Mouse (Mus musculus): ENCODE data around the gene Vangl2.

Vangl2 gene

GRCm38 (mm10) chr1:172018336-172019311 lies 9.6 kb downstream of the Vangl2 start:
- POLR2A ChIA-PET, result interaction anchor here in 2 of 4 experiments (0.7 to 2.7 kb wide), 5 partner anchors 9 to 258 kb away, joined by 4 to 8 read pairs (median 5); no protein-coding TSS in a partner anchor
- CTCF ChIA-PET, result interaction anchor here in 2 of 4 experiments (0.6 to 1.0 kb wide), 3 partner anchors 14 to 517 kb away, joined by 4 to 13 read pairs (median 8); no protein-coding TSS in a partner anchor

GRCm38 (mm10) chr1:172017517-172018070 lies 10.7 kb downstream of the Vangl2 start:
- POLR2A ChIA-PET, result interaction anchor here in 2 of 4 experiments (0.5 to 2.7 kb wide), 3 partner anchors 10 to 294 kb away, joined by 3 to 8 read pairs (median 4); no protein-coding TSS in a partner anchor
- CTCF ChIA-PET, result interaction anchor here in 1 of 4 experiments (0.6 kb wide), 2 partner anchors 299 to 515 kb away, joined by 3 to 8 read pairs; no protein-coding TSS in a partner anchor

DNA sequence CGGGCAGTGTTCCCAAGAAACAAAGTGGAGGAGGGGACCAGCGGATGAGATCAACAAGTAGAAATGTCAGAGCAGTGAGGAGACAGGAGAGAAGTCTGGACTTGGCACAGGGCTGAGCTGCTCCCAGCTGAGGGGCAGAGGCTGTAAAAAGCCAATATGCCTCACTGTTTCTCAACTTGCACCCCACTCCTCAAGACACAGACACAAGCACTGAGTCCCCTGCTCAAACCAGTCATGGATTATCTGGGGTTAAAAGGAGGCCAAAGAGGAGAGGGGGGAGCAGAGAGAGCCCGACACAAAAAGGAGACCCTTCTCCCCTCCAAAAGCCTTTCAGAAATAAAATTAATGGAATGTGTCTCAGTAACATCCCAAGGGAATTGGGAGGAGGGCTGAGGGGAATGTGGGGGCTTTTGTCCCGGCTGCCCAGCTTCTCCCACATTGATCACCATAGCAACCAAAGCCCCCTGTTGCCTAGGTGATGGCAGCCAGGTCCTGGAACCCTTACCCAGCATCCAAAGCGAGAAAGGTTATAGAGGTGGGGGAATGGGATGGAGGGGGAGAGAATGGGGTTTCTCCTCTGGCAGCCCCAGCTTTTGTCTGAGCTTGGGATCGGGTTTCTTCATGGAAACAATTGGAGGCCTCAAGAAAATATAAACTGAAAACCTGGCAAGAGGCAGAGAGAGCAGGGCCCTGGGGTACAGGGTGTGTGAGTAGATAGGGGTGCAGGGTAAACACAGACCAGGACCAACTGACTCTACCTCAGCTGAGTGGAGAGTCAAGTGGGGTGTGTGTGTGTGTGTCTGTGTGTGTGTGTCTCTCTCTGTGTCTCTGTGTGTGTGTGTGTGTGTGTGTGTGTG lies 11.4 kb downstream of the Vangl2 start:
- ChIA-PET CTCF (interaction anchor here in 3 of 4 experiments (0.5 to 0.9 kb wide), 3 partner anchors 16 to 765 kb away, joined by 3 to 5 read pairs (median 4); no protein-coding TSS in a partner anchor), POLR2A (interaction anchor here in 2 of 4 experiments (0.5 to 2.7 kb wide), 3 partner anchors 10 to 295 kb away, joined by 3 to 8 read pairs (median 3); no protein-coding TSS in a partner anchor)

GRCm38 (mm10) chr1:172016031-172016430 lies 12.2 kb downstream of the Vangl2 start:
- ChIA-PET POLR2A (interaction anchor here in 2 of 4 experiments (0.6 to 2.7 kb wide), 5 partner anchors 11 to 26 kb away, joined by 3 to 8 read pairs (median 4); no protein-coding TSS in a partner anchor), CTCF (interaction anchor here in 2 of 4 experiments (0.5 to 0.9 kb wide), 3 partner anchors 15 to 764 kb away, joined by 3 to 5 read pairs (median 5); no protein-coding TSS in a partner anchor)

DNA sequence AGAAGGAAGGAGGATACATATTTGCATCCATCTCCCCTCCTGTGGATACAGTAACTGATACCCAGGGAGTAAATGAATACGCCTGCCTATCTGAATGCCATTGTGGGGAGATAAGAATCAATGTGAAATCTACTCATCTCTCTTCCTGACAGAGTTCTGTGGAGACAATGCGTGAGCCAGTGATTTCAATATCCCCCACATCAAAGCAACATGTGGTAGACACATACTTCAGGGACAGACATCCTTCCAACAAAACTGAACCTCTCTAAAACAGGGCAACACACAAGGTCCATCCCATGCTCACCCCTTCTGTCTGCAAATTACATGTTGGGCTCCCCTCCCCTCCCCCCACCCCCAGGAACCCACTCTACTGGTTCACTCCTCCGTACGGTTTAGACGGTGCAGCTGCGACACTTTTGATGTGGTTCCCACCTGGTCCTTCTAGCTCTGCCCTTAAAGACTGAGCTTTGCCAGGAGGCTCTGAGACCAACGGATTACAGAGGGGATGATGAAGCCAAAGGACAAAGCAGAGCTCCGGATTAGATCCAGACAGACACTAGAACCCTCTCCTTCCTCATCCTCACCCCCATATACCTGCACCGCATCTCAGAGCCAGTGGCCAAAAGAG lies 12.8 kb downstream of the Vangl2 start:
- ChIA-PET POLR2A (interaction anchor here in 3 of 4 experiments (0.6 to 2.7 kb wide), 6 partner anchors 7 to 27 kb away, joined by 3 to 8 read pairs (median 4); no protein-coding TSS in a partner anchor), CTCF (interaction anchor here in 3 of 4 experiments (0.5 to 0.7 kb wide), 7 partner anchors 15 to 407 kb away, joined by 3 to 7 read pairs (median 5); partner anchors contain the start of gene Slamf1 (in 1 of the 3))

DNA sequence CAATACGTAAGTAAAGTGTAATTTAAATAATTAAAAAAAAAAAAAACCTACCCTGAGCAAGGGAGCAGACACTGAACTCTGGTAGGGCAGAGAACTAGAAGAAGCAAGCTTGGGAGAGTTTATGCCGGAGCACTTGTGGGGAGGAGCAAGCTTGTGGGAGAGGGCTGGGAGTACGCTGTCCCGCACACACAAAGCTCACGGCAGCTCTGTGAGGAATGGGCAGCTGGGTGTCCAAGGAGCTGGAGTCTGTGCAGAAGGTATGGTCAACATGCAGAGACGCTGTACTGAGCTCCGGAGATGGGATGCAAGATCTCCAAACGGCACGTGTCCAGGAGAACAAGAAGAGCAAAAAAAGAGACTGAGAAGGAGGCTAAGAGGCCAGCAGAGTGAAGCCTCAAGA lies 13.5 kb downstream of the Vangl2 start:
- ChIA-PET POLR2A (interaction anchor here in 2 of 4 experiments (0.8 to 1.7 kb wide), 3 partner anchors 8 to 12 kb away, joined by 3 to 4 read pairs (median 4); no protein-coding TSS in a partner anchor), CTCF (interaction anchor here in 3 of 4 experiments (0.6 to 0.7 kb wide), 5 partner anchors 14 to 406 kb away, joined by 3 to 7 read pairs (median 6); no protein-coding TSS in a partner anchor)

DNA sequence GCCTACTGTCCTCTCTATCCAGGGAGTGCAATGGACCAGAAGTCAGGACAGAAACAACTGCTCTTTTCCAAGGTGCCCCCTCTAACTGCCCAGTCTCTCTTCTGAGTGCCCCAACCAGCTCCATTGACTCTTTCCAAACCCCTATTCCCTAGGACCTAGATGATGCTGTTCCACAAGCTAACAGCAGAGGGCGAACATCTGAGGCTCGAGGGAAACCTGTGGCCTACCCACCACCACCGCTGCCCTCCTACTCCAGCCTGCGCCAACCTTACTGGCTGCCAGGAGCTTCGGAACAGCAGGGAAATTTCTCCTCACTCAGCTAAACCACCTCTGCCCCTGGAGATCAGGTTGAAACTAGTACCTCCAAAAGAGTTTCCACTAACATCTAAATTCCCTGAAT lies 16.2 kb downstream of the Vangl2 start:
- POLR2A ChIA-PET, result interaction anchor here (0.5 to 1.5 kb wide), 15 partner anchors 8 to 509 kb away, joined by 3 to 6 read pairs (median 3); no protein-coding TSS in a partner anchor
- CTCF ChIA-PET, result interaction anchor here (0.5 to 3.8 kb wide), 39 partner anchors 8 to 353 kb away, joined by 3 to 29 read pairs (median 4); partner anchors contain the start of gene Ncstn (in 1 of the 4)

DNA sequence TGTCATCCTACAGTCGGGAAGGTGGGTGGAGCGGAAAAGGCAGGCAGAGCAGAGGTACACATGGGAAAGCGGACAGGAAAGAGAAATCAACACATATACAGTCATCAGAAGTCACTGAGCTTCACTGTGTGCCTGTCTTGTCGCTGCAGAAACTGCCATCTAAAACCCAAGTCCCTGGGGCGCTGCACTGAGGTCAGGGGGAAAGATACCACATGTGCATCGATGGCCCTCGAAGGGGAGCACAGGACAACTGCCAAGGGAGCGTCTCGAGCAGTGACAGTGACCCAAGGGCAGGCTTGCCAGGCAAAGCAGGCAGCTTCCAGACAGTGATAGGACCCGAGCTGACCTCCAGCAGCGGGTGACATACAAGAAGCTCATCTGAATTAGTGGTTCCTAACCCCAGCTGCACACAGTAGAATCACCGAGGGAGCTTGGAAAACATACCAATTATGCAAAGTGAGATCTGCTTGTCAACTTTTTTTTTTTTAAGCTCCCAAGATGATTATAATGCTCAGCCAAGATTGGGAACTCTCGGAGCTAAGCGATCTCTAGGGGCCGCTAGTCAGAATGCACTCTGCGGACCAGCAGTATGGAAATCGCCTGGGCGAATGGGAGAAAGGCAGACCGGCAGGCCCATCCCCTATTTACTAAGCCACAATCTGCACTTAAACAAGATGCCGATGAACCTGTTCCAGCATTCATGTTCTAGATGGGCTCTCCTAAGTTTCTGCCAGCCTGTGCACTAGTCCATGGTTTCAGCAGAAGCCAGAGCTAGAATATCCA lies 18.0 kb downstream of the Vangl2 start:
- CTCF ChIA-PET, result interaction anchor here (0.5 to 3.8 kb wide), 21 partner anchors 9 to 400 kb away, joined by 3 to 29 read pairs (median 4); partner anchors contain the start of genes Pea15a (in 1 of the 4) and Vangl2 (in 1 of the 4)
- POLR2A ChIA-PET, result interaction anchor here (0.8 to 2.1 kb wide), 9 partner anchors 9 to 209 kb away, joined by 3 to 11 read pairs (median 4); partner anchors contain the start of gene Vangl2 (in 1 of the 4)

DNA sequence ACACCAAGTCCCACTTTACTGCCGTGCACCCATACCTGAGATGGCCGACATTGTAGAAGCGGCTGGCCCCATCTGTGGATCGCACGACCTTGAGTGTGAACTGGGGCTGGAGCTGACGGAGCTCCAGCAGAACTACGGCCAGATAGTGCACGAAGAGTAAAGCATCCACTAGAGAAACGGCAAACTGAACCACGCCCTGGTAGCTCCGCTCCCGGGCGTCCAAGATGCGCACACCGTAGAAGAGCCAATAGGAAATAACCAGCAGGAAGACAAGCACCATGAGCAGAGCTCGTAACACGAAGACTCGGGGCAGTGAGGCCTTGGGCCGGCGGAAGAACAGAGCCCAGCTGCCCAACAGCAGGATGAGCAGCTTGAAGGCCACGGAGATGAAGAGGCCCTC lies 18.8 kb downstream of the Vangl2 start:
- ChIA-PET CTCF (interaction anchor here (0.6 to 3.8 kb wide), 13 partner anchors 8 to 399 kb away, joined by 3 to 29 read pairs (median 4); partner anchors contain the start of gene Pea15a (in 1 of the 4)), POLR2A (interaction anchor here (0.7 to 2.1 kb wide), 12 partner anchors 9 to 210 kb away, joined by 3 to 11 read pairs (median 4); partner anchors contain the start of gene Vangl2 (in 1 of the 4))

- ChIA-PET POLR2A (interaction anchor here in 2 of 4 experiments (0.5 to 2.1 kb wide), 4 partner anchors 11 to 189 kb away, joined by 3 to 7 read pairs (median 4); no protein-coding TSS in a partner anchor), CTCF (interaction anchor here in 1 of 4 experiments (0.9 kb wide), 1 partner anchor 182 kb away, joined by 3 read pairs; no protein-coding TSS in a partner anchor)
Observed at GRCm38 (mm10) chr1:172008351-172008750, 19.9 kb downstream of the Vangl2 start.

DNA sequence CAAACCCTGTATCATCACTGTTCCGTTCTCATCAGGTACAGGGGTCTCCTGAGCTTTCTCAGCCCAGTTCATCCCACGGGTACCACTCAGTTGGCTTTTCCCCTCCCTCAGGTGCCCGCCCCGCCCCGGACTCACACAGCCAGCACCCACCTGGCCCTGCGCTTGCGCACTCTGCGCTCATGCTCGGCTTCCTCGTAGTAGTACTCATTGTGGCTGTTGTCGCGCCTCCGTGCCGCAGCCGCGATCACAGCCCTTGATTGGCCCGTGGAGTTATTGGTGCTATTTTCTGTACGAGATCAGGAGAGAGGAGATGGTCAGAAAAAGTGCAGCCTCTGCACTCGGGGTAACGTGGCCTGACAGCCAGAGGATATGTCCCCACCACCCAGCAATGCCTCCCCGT lies 20.5 kb downstream of the Vangl2 start:
- CTCF ChIA-PET, result interaction anchor here in 1 of 4 experiments (0.9 kb wide), 1 partner anchor 181 kb away, joined by 3 read pairs; no protein-coding TSS in a partner anchor
- POLR2A ChIA-PET, result interaction anchor here in 2 of 4 experiments (0.6 to 0.9 kb wide), 2 partner anchors 12 to 1126 kb away, joined by 3 read pairs; no protein-coding TSS in a partner anchor

- POLR2A ChIA-PET, result interaction anchor here in 1 of 4 experiments (1.0 to 1.2 kb wide), 2 partner anchors 10 to 174 kb away, joined by 3 read pairs; no protein-coding TSS in a partner anchor
- CTCF ChIA-PET, result interaction anchor here in 3 of 4 experiments (0.7 to 2.1 kb wide), 8 partner anchors 8 to 176 kb away, joined by 3 to 47 read pairs (median 14); no protein-coding TSS in a partner anchor
Observed at GRCm38 (mm10) chr1:172001665-172002064, 26.6 kb downstream of the Vangl2 start.

GRCm38 (mm10) chr1:172000641-172001040 lies 27.6 kb downstream of the Vangl2 start:
- POLR2A ChIA-PET, result interaction anchor here (0.6 to 1.2 kb wide), 11 partner anchors 9 to 497 kb away, joined by 3 to 4 read pairs (median 3); partner anchors contain the start of genes Alyref2 (in 1 of the 4), Copa (in 1 of the 4) and Ncstn (in 1 of the 4)
- CTCF ChIA-PET, result interaction anchor here (0.5 to 2.1 kb wide), 32 partner anchors 9 to 436 kb away, joined by 3 to 47 read pairs (median 4); no protein-coding TSS in a partner anchor

DNA sequence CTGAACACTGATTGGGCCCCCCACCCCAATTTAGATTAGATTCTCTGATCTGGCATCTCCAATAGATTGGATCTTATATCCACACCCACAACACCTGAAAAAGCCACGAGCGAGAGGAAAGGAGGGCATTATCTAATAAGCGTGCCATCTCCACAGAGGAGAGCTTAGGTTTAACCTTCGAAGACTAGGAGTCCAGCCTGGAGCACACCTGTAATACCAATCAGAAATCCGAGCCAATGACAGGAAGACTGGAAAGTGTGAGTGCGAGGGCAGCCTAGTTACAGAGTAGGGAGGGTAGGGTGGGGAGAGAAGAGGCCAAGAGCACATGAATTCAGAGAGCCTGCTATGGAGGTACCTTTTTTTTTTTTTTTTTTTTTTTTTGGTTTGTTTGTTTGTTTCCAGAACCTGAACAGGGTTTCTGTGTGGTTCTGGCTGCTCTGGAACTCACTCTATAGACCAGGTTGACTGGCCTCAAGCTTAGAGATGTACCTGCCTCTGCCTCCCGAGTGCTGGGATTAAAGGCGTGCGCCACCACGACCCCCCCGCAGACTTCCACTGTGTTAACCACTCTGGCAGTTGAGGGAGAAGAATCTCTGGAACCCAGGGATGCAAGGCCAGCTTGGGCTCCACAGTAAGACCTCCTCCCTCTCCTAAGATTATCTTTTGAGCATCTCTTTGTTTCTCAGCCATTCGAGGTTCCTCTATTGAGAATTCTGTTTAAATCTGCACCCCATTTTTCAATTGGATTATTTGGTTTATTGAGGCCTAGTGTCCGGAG lies 29.2 kb downstream of the Vangl2 start:
- ChIA-PET POLR2A (interaction anchor here in 2 of 4 experiments (0.6 to 0.7 kb wide), 5 partner anchors 26 to 317 kb away, joined by 3 to 6 read pairs (median 3); no protein-coding TSS in a partner anchor), CTCF (interaction anchor here in 1 of 4 experiments (0.7 kb wide), 1 partner anchor 272 kb away, joined by 6 read pairs; no protein-coding TSS in a partner anchor)

All from embryonic stem cell, embryonic (primary cell).